Mouse (Mus musculus): Measurements from ENCODE around the gene Sgsm2. TPM values are rescaled to one million over a fixed set of nuclear protein-coding genes. Genes with fewer than 3 reads are reported as not detected.

Sgsm2 gene
- total RNA-seq (2022): 1 to 10 TPM; 5.3 to 6.4 (median 5.8) TPM

GRCm38 (mm10) chr11:74896901-74897677, at the start of gene Sgsm2:
Gene Sgsm2 (minus strand): TSS chr11:74897060.
- peak; percentile 34 for DNase-seq (ENCODE audit: low spot score)

- DNase-seq (ENCODE audit: low spot score): peak; percentile 64
Observed at GRCm38 (mm10) chr11:74946348-74946747, 49.5 kb upstream of the Sgsm2 start.

- no peak for DNase-seq (ENCODE audit: low spot score)
Observed at GRCm38 (mm10) chr11:74930391-74930790, 33.5 kb upstream of the Sgsm2 start.

GRCm38 (mm10) chr11:74929111-74929510, 32.3 kb upstream of the Sgsm2 start:
- DNase-seq (ENCODE audit: low spot score): no peak

GRCm38 (mm10) chr11:74927236-74927725, 30.4 kb upstream of the Sgsm2 start:
- DNase-seq (ENCODE audit: low spot score): no peak

- peak; percentile 57 for DNase-seq (ENCODE audit: low spot score)
Observed at GRCm38 (mm10) chr11:74926388-74927005, 29.6 kb upstream of the Sgsm2 start.

- peak; percentile 91 for DNase-seq (ENCODE audit: low spot score)
Observed at GRCm38 (mm10) chr11:74925577-74926387, 28.9 kb upstream of the Sgsm2 start, which contains the start of the genes Smg6 and Srr. Gene Smg6 (plus strand): TSS chr11:74925823. Gene Srr (minus strand): TSS chr11:74925948.

- no peak for DNase-seq (ENCODE audit: low spot score)
Observed at GRCm38 (mm10) chr11:74924149-74924548, 27.3 kb upstream of the Sgsm2 start.

- no peak for DNase-seq (ENCODE audit: low spot score)
Observed at GRCm38 (mm10) chr11:74919249-74919648, 22.4 kb upstream of the Sgsm2 start.

GRCm38 (mm10) chr11:74912492-74912891, 15.6 kb upstream of the Sgsm2 start:
- no peak for DNase-seq (ENCODE audit: low spot score)

- DNase-seq (ENCODE audit: low spot score): no peak
Observed at GRCm38 (mm10) chr11:74909978-74910377, 13.1 kb upstream of the Sgsm2 start.

- no peak for DNase-seq (ENCODE audit: low spot score)
Observed at GRCm38 (mm10) chr11:74908618-74909399, 11.9 kb upstream of the Sgsm2 start.

GRCm38 (mm10) chr11:74907850-74908249, 11.0 kb upstream of the Sgsm2 start:
- DNase-seq (ENCODE audit: low spot score): no peak

- DNase-seq (ENCODE audit: low spot score): no peak
Observed at GRCm38 (mm10) chr11:74902416-74902815, 5.6 kb upstream of the Sgsm2 start.

- no peak for DNase-seq (ENCODE audit: low spot score)
Observed at GRCm38 (mm10) chr11:74901555-74901954, 4.7 kb upstream of the Sgsm2 start.

- no peak for DNase-seq (ENCODE audit: low spot score)
Observed at GRCm38 (mm10) chr11:74898517-74898827, 1.6 kb upstream of the Sgsm2 start.

- DNase-seq (ENCODE audit: low spot score): peak; percentile 83
Observed at GRCm38 (mm10) chr11:74897678-74898516, 1.0 kb upstream of the Sgsm2 start, which contains the start of gene Tsr1. Gene Tsr1 (plus strand): TSS chr11:74898071.

- DNase-seq (ENCODE audit: low spot score): peak; percentile 35
Observed at GRCm38 (mm10) chr11:74895980-74896900, 620 bp downstream of the Sgsm2 start.

- DNase-seq (ENCODE audit: low spot score): no peak
Observed at GRCm38 (mm10) chr11:74894619-74895018, 2.2 kb downstream of the Sgsm2 start.

Measured in heart, adult 8-10 months (tissue).